Mouse (Mus musculus) ovary, adult 10 weeks (tissue): ENCODE results near the gene Bicdl1. TPM values are rescaled to one million over a fixed set of nuclear protein-coding genes. Genes with fewer than 3 reads are reported as not detected.

Experiments used
- polyA plus RNA-seq: library from polyadenylated mRNA; stranded (reverse); fragments of 350-450 nt; fragmentation: Illumina TruSeq; extraction: RNeasy Lipid Tissue Mini Kit (QIAGEN cat#74804); gene quantifications from one replicate; pipeline ENCODE4 v1.2.3, GENCODE M21; 2014

The Bicdl1 gene
- 1.5 TPM for polyA plus RNA-seq

DNA sequence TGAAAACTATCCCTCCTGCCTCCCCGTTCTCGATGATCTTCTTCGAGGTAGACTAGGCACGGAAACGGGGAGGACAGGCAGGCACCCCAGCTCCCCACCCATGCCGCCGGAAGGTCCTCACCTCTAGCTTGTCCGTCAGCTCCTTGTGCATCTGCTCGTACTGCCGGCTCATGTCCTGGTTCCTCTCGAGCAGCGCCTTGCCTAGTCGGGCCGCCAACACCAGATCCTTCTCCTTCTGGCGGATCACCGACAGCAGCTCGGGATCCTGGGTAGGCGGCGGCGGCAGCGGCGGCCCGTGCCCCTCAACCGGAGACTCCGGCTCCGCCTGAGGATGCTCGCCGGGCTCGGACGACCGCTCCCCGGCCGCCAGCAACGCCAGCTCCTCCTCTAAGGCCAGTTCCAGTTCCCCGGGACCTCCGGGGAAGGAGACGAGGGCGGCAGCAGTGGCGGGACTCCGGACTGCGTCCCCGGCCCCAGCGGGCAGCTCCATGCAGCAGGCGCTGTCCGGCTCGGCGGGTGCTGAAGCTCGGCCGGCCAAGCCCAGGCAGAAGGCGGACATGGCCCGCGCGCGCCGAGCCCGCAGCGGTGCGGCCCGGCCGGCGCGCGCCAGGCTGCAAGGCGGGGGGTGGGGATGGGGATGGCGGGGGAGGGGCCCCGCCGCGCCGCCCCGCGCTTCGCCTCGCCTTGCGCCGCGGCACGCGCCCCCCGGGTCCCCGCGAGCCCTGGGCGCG lies at the start of gene Bicdl1:
Gene Bicdl1 (minus strand): TSS at position 621 of the 731 bp plus-strand sequence.

DNA sequence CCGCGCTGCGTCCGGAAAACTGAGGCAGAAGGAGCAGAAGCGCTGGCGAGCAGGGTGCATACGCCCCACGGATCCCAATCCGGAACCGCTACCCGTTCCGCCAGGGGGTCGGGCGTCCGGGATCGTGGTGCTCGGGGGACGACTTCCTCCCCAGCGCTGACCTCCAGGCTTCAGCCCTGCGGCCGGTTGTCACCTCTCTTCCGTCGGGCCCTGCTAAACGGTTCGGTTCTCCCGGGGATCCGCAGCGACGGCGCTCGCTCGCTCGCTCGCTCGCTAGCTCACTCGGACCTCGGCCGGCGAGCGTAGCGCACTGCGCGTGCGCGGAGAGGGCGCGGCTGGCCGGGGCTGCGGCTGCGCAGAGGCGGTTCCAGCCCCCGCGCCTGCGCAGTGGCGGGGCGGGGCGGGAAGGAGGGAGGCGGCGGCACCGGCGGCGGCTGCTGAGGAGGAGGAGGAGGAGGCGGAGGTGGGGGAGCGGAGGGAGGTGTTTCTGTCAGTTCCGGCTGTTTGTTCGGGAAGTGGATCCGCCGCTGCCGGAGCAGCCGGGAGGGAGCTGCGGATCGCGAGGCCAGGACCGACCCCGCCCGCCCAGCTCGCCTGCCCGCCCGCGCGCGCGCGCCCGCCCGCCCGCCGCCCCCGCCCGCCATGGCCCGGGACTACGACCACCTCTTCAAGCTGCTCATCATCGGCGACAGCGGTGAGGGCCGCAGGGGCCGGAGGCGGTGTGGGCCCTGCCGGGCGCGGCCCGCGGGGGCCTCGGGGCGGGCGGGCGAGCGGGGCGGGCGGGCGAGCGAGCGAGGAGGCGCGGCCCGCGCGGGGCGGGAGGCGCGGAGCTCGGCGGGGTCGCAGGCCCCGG lies 99.7 kb downstream of the Bicdl1 start, which contains the start of gene Rab35:
Gene Rab35 (plus strand): TSS at position 404 of the 853 bp plus-strand sequence.

Other genes with a start within 250 kb of the Bicdl1 start
- 8.2 TPM for gene Sirt4, start 246.9 kb downstream of the Bicdl1 start, polyA plus RNA-seq
- gene Pxn, start 224.9 kb downstream of the Bicdl1 start, polyA plus RNA-seq = 3.5 TPM
- 52.5 TPM for gene Rplp0, start 172.2 kb downstream of the Bicdl1 start, polyA plus RNA-seq
- 2.7 TPM for gene Gcn1l1, start 166.4 kb downstream of the Bicdl1 start, polyA plus RNA-seq
- gene Rab35, start 99.7 kb downstream of the Bicdl1 start, polyA plus RNA-seq = 17.9 TPM
- gene Cit, start 113.7 kb upstream of the Bicdl1 start, polyA plus RNA-seq = 1.6 TPM